Mouse (Mus musculus): ENCODE results near the gene Tspan33.

DNA sequence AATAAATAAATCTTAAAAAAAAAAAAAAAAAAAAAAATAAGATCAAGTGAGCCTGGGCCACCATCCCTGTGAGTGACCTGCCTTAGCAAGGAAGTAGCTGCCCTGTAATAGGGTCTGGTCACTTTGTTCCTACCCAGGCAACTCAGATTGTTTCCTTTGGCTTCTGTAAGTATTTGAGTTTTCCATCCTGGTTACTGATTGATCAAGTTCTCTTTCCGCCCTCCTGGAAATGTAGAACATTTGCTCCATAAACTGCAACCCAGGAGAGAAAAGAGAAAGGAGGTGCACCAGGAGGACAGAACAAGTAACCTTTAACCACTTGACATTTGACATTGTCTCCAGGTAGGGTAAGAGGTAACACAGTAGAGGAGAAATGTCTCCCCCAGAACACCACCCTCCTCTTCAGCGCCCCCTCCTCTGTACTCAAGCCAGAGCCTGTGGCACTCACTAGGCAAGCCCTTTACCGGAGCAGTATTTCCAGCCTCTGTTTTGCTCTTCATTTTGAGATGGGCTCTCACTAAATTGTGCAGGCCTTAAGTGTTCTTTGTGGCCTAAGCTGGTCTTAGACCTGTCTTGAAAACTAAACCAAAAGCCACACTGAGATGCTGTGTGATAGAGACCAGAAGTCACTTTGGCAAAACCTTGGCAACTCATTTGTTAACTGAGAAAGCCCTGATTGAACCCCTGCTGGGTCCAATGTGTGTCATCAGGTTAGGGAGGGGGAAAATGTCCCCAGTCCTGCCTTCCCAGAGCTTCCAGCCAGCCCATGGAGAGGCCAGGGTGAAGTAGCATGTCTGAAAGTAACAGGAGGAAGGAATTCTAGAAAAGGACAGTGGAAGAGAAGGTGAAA lies 35.2 kb upstream of the Tspan33 start:
- TF ChIP-seq POLR2A (IDR thresholded peaks at IDR 0.05; ENCODE audit: insufficient read depth, low read length) (no peak), EP300 (IDR thresholded peaks at IDR 0.05; ENCODE audit: insufficient read depth, low read depth, low read length) (no peak), CTCF (IDR thresholded peaks at IDR 0.05; ENCODE audit: low read depth, low read length) (no peak)
